Mouse (Mus musculus): ENCODE data around the gene Flrt2.

Gene Flrt2

GRCm38 (mm10) chr12:95723265-95723664 is 31.2 kb downstream of the Flrt2 start:
- in situ Hi-C loops (cut with MboI; ENCODE audit: unreplicated experiment in 2 of 2), result no loop called here

GRCm38 (mm10) chr12:95734075-95734474 is 42.0 kb downstream of the Flrt2 start:
- in situ Hi-C loops (cut with MboI; ENCODE audit: unreplicated experiment in 2 of 2), result no loop called here

- in situ Hi-C loops (cut with MboI; ENCODE audit: unreplicated experiment in 2 of 2), result no loop called here
Measured at GRCm38 (mm10) chr12:95737571-95737970, 45.5 kb downstream of the Flrt2 start.

GRCm38 (mm10) chr12:95738031-95738430 is 46.0 kb downstream of the Flrt2 start:
- in situ Hi-C loops (cut with MboI; ENCODE audit: unreplicated experiment in 2 of 2), result no loop called here

GRCm38 (mm10) chr12:95738491-95739135 is 46.6 kb downstream of the Flrt2 start:
- in situ Hi-C loops (cut with MboI; ENCODE audit: unreplicated experiment in 2 of 2), result no loop called here

GRCm38 (mm10) chr12:95739739-95740138 is 47.7 kb downstream of the Flrt2 start:
- in situ Hi-C loops (cut with MboI; ENCODE audit: unreplicated experiment in 2 of 2), result no loop called here

- in situ Hi-C loops (cut with MboI; ENCODE audit: unreplicated experiment in 2 of 2), result no loop called here
Measured at GRCm38 (mm10) chr12:95741296-95741695, 49.3 kb downstream of the Flrt2 start.

- in situ Hi-C loops (cut with MboI; ENCODE audit: unreplicated experiment in 2 of 2), result no loop called here
Measured at GRCm38 (mm10) chr12:95744307-95744706, 52.3 kb downstream of the Flrt2 start.

- in situ Hi-C loops (cut with MboI; ENCODE audit: unreplicated experiment in 2 of 2), result no loop called here
Measured at GRCm38 (mm10) chr12:95746856-95747579, 55.0 kb downstream of the Flrt2 start.

- in situ Hi-C loops (cut with MboI; ENCODE audit: unreplicated experiment in 2 of 2), result no loop called here
Measured at GRCm38 (mm10) chr12:95748760-95749159, 56.7 kb downstream of the Flrt2 start.

- in situ Hi-C loops (cut with MboI; ENCODE audit: unreplicated experiment in 2 of 2), result no loop called here
Measured at GRCm38 (mm10) chr12:95749248-95749647, 57.2 kb downstream of the Flrt2 start.

GRCm38 (mm10) chr12:95759212-95759746 is 67.3 kb downstream of the Flrt2 start:
- in situ Hi-C loops (cut with MboI; ENCODE audit: unreplicated experiment in 2 of 2), result no loop called here

GRCm38 (mm10) chr12:95765255-95765654 is 73.2 kb downstream of the Flrt2 start:
- in situ Hi-C loops (cut with MboI; ENCODE audit: unreplicated experiment in 2 of 2), result no loop called here

GRCm38 (mm10) chr12:95769041-95769440 is 77.0 kb downstream of the Flrt2 start:
- in situ Hi-C loops (cut with MboI; ENCODE audit: unreplicated experiment in 2 of 2), result no loop called here

- in situ Hi-C loops (cut with MboI; ENCODE audit: unreplicated experiment in 2 of 2), result no loop called here
Measured at GRCm38 (mm10) chr12:95770251-95770650, 78.2 kb downstream of the Flrt2 start.

GRCm38 (mm10) chr12:95790146-95790545 is 98.1 kb downstream of the Flrt2 start:
- in situ Hi-C loops (cut with MboI; ENCODE audit: unreplicated experiment in 2 of 2), result no loop called here

GRCm38 (mm10) chr12:95816660-95817059 is 124.6 kb downstream of the Flrt2 start:
- in situ Hi-C loops (cut with MboI; ENCODE audit: unreplicated experiment in 2 of 2), result no loop called here

Data from v-Abl transformed pro-B cells (cell line).